Mouse (Mus musculus): ENCODE data around the gene Sox15.
A peak's percentile ranks its signal among the peaks of the same experiment; 100 is the strongest.

The Sox15 gene

GRCm38 (mm10) chr11:69645860-69646259 is 9.3 kb upstream of the Sox15 start:
- no peak for DNase-seq

- no peak for DNase-seq
Observed at GRCm38 (mm10) chr11:69653399-69653798, 1.7 kb upstream of the Sox15 start.

- DNase-seq, result no peak
Observed at GRCm38 (mm10) chr11:69654760-69655159, 354 bp upstream of the Sox15 start.

- no peak for DNase-seq
Observed at GRCm38 (mm10) chr11:69656065-69656455, 946 bp downstream of the Sox15 start.

- DNase-seq, result peak; percentile 53
Observed at GRCm38 (mm10) chr11:69656617-69657461, 1.7 kb downstream of the Sox15 start.

- no peak for DNase-seq
Observed at GRCm38 (mm10) chr11:69657462-69657881, 2.4 kb downstream of the Sox15 start.

GRCm38 (mm10) chr11:69661221-69661881 is 6.2 kb downstream of the Sox15 start:
- DNase-seq, result peak; percentile 60

- DNase-seq, result peak; percentile 96
Observed at GRCm38 (mm10) chr11:69662213-69662966, 7.3 kb downstream of the Sox15 start, which contains the start of gene Mpdu1. Gene Mpdu1, minus strand, starts transcription at chr11:69662642.

- no peak for DNase-seq
Observed at GRCm38 (mm10) chr11:69662967-69663671, 8.0 kb downstream of the Sox15 start.

GRCm38 (mm10) chr11:69663795-69664194 is 8.7 kb downstream of the Sox15 start:
- DNase-seq, result no peak

- DNase-seq, result no peak
Observed at GRCm38 (mm10) chr11:69664841-69665240, 9.7 kb downstream of the Sox15 start.

GRCm38 (mm10) chr11:69665457-69665960 is 10.4 kb downstream of the Sox15 start:
- DNase-seq, result no peak

GRCm38 (mm10) chr11:69665961-69666664 is 11.0 kb downstream of the Sox15 start, which contains the start of gene Cd68:
Gene Cd68, minus strand, starts transcription at chr11:69666153.
- no peak for DNase-seq

GRCm38 (mm10) chr11:69666665-69667005 is 11.5 kb downstream of the Sox15 start:
- no peak for DNase-seq

- DNase-seq, result peak; percentile 95
Observed at GRCm38 (mm10) chr11:69670786-69671725, 15.9 kb downstream of the Sox15 start.

GRCm38 (mm10) chr11:69671726-69672124 is 16.6 kb downstream of the Sox15 start:
- no peak for DNase-seq

GRCm38 (mm10) chr11:69672211-69672706 is 17.1 kb downstream of the Sox15 start, which contains the start of gene Eif4a1:
Gene Eif4a1, minus strand, starts transcription at chr11:69672423.
- DNase-seq, result peak; percentile 100

- no peak for DNase-seq
Observed at GRCm38 (mm10) chr11:69679144-69679543, 24.0 kb downstream of the Sox15 start.

- no peak for DNase-seq
Observed at GRCm38 (mm10) chr11:69680136-69680855, 25.2 kb downstream of the Sox15 start.

All from kidney, adult 9 months (tissue).